Mouse (Mus musculus) heart, adult 10 weeks (tissue): ENCODE data around the gene Mrpl48. TPM values are rescaled to one million over a fixed set of nuclear protein-coding genes. Genes with fewer than 3 reads are reported as not detected.

Source experiments
- polyA plus RNA-seq: library from polyadenylated mRNA; stranded (reverse); fragments of 350-450 nt; fragmentation: Illumina TruSeq; extraction: RNeasy Lipid Tissue Mini Kit (QIAGEN cat#74804); gene quantifications from one replicate; pipeline ENCODE4 v1.2.3, GENCODE M21; 2014; ENCODE audit warnings: low read depth, low replicate concordance

Gene Mrpl48
- 89.1 TPM for polyA plus RNA-seq

DNA sequence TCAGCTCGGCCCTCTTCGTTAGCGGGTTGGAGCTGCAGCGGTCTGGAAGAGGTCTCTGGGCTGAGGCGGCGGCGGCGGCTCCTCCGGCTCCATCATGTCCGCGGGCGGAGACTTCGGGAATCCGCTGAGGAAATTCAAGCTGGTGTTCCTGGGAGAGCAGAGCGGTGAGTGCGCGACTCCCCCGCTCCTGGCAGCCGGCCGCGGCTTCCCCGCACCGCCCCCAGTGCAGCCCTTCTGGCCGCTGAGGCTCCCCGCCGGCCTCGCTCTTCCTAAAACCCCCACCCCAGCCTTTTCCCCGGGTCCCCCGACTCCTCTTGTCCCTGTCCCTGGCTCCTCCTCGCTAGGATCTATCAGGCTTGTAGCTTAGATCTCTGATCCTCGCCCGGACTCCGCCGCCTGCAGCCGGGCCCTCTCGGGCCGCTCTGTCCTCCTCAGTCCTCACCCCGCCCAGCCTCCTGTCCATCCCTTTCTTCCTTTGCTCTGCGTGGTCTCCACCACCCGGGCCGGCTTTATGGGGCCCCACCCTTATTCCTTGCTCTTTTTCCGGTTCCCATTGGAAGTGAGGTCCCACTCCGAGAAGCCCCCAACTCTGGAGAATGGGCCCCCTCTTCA, at the start of gene Mrpl48:
Mrpl48 (minus strand) TSS at position 172 of the 612 bp plus-strand sequence.

DNA sequence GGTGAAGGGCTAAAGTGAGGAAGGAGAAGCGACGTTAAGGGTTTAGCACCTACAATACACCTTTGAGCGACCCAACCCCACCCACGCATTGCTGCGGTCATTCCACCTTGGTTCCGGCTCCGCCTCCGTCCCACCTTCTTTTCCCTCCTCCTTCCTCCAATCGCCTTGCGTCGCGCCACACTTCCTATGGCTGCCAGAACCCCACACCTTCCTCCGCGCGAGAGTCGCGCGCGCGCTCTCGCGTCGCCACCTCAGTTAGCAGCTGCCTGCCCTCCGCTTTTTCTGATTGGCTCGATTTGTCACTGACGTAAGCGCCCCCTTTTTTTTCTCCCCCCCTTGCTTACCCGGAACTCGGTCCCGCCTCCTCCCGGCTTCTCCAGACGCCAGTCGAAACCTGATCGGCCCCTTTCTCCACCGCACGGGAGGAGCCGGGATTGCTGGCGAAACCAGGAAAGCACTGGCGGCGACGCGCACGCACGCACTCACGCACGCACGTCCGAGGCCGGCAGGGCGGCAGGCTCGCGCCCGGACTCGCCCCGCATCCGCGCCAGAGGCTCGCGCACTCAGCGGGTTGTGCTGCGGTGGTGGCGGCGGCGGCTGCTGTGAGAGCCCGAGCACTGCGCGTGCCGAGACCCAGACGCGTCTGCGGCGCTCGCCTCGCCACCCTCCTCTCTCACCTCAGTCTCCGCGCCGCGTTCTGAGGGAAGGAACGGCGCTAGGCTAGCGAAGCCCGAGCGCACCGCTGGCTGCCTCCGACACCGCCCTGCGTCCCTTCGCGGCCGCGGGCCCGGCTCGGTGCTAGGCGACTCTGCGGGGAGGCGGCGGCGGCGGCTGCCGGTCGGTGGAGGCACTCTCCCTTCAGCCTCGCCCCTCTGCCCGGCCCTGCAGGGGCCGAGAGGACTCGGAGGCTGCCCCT, 629 bp downstream of the Mrpl48 start, which contains the start of gene Rab6a:
Rab6a (plus strand) TSS at position 197 of the 916 bp plus-strand sequence.

DNA sequence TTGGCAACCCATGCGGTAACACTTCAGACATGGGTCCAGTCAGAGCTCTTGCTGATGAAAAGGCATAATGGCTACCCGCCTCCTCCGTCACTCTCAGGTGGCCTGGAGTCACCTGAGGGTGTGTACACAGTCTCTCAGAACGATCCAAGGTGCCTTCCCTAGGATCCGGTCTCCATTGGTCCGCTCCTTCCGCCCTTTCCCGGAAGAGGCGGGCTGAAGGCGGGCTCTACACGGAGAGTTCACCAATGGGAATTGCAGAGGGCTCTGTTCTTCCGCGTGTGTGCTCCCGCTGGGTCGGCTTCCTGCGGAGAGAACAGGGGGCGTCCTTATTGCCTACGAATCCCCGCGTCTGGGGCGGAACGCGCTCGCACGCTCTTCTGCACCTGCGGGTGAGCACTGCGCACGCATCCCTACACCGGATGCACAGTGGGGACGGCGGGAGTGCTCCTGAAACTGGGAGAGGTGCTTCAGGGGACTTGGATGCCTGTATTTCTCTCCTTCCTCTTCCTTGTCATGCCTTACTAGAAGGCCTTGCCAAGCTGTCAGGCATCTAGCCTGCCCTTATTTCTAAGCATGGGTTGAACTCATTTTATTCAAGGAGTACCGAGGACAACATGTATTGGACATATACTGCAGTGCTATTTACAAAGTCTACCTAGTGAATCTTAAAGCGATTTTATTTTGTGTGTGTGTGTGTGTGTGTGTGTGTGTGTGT, 71.1 kb downstream of the Mrpl48 start, which contains the start of gene Coa4:
Coa4 (plus strand) TSS at position 268 of the 715 bp plus-strand sequence.

DNA sequence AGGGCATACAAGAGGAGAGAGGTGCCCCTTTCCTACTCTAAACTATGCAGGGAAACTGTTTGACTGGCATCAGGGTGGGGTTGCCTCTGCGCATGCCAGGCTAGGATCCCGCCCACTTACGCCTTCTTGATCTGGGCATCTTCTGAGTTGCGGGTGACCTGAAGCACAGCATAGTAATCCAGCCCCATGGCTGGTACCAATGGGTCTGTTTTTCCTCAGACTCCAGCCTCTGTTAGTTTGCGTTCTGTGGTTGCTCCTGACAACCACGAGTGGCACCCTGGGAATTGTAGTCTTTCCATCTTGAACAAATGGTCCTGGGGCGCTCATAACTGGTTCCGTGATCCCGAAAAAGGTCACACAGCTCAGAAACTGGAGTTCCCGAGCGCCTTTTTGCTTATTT, 93.5 kb downstream of the Mrpl48 start, which contains the start of gene Dnajb13:
Dnajb13 (minus strand) TSS at position 388 of the 400 bp plus-strand sequence.

Other genes with a start within 250 kb of the Mrpl48 start
- gene C2cd3, start 236.1 kb downstream of the Mrpl48 start, polyA plus RNA-seq = 9.2 TPM
- 37.3 TPM for gene Ppme1, start 236.0 kb downstream of the Mrpl48 start, polyA plus RNA-seq
- gene Ucp3, start 135.3 kb downstream of the Mrpl48 start, polyA plus RNA-seq = 42.2 TPM
- gene Ucp2, start 115.0 kb downstream of the Mrpl48 start, polyA plus RNA-seq = 129 TPM
- not detected for gene Dnajb13, start 93.3 kb downstream of the Mrpl48 start, polyA plus RNA-seq
- 11.5 TPM for gene Coa4, start 71.2 kb downstream of the Mrpl48 start, polyA plus RNA-seq
- gene Rab6a, start 891 bp downstream of the Mrpl48 start, polyA plus RNA-seq = 76.9 TPM
- gene Plekhb1, start 54.1 kb upstream of the Mrpl48 start, polyA plus RNA-seq = 3.3 TPM
- gene Fam168a, start 98.3 kb upstream of the Mrpl48 start, polyA plus RNA-seq = 19.2 TPM